Mouse (Mus musculus): ENCODE results near the gene Sqstm1. TPM values are rescaled to one million over a fixed set of nuclear protein-coding genes. Genes with fewer than 3 reads are reported as not detected.

The Sqstm1 gene
- total and polyA plus RNA-seq, 3 experiments, result 187 to 223 TPM; not detected in 1

- TF ChIP-seq MAZ (IDR thresholded peaks at IDR 0.05; ENCODE audit: low read depth, low read length) (no peak), SMC3 (IDR thresholded peaks at IDR 0.05; ENCODE audit: low read depth, low read length) (no peak), ZNF384 (IDR thresholded peaks at IDR 0.05; ENCODE audit: low read depth, low read length) (peak; percentile 57), ZMIZ1 (IDR thresholded peaks at IDR 0.05; ENCODE audit: low read depth, low read length) (0 out of 2 replicates have a peak, but pooled peaks have one; percentile 55)
- H3K27ac ChIP-seq (ENCODE audit: control insufficient read depth, low read depth, low read length), result no peak overlapping the region
- no peak overlapping the region for H3K9ac ChIP-seq (ENCODE audit: control insufficient read depth, low read depth, low read length, poor library complexity, severe bottlenecking)
- H3K4me1 ChIP-seq (ENCODE audit: control insufficient read depth in 1 of 2, insufficient read depth in 2 of 2, low read length in 2 of 2), result no peaks in the 10 kb centered on the region; a peak in 1 of 4 replicates
- H3K79me2 ChIP-seq (ENCODE audit: control insufficient read depth, insufficient read depth, low read length, poor library complexity), result no peaks in the 10 kb centered on the region
- H3K36me3 ChIP-seq (ENCODE audit: control insufficient read depth in 1 of 2, insufficient read depth in 2 of 2, low read length in 2 of 2), result peaks cover 0 to 25% of the 10 kb centered on the region in 2 experiments; a peak in 3 of 4 replicates
- H3K4me3 ChIP-seq (ENCODE audit: control insufficient read depth in 1 of 2, insufficient read depth in 1 of 2, low read depth in 2 of 2, low read length in 2 of 2), result no peak overlapping the region
- H3K9me3 ChIP-seq (replicated peaks; ENCODE audit: insufficient read depth, low read length), result no peaks in the 10 kb centered on the region
- H3K27me3 ChIP-seq (ENCODE audit: control insufficient read depth in 1 of 2, insufficient read depth in 2 of 2, low read length in 2 of 2), result no peaks in the 10 kb centered on the region
- no peak for DNase-seq (ENCODE audit: low read depth, low spot score)
Measured at GRCm38 (mm10) chr11:50198219-50198846, 12.3 kb downstream of the Sqstm1 start.

- no peak overlapping the region for H3K9ac ChIP-seq (ENCODE audit: control insufficient read depth, low read depth, low read length, poor library complexity, severe bottlenecking)
- H3K27ac ChIP-seq (ENCODE audit: control insufficient read depth, low read depth, low read length), result no peak overlapping the region
- no peak for TF ChIP-seq MAX (IDR thresholded peaks at IDR 0.05; ENCODE audit: low read length)
- no peak for TF ChIP-seq SIN3A (IDR thresholded peaks at IDR 0.05; ENCODE audit: low read length)
- no peak for TF ChIP-seq NELFE (IDR thresholded peaks at IDR 0.05; ENCODE audit: low read depth, low read length)
- TF ChIP-seq MAZ (IDR thresholded peaks at IDR 0.05; ENCODE audit: low read depth, low read length), result no peak
- TF ChIP-seq ELF1 (IDR thresholded peaks at IDR 0.05; ENCODE audit: low read depth, low read length), result no peak
- TF ChIP-seq HCFC1 (IDR thresholded peaks at IDR 0.05; ENCODE audit: low read depth, low read length), result no peak
- no peak for TF ChIP-seq E2F4 (IDR thresholded peaks at IDR 0.05; ENCODE audit: borderline replicate concordance, low read depth, low read length)
- TF ChIP-seq ZKSCAN1 (IDR thresholded peaks at IDR 0.05; ENCODE audit: low read depth, low read length), result no peak
- H3K4me1 ChIP-seq (ENCODE audit: control insufficient read depth in 1 of 2, insufficient read depth in 2 of 2, low read length in 2 of 2), result no peaks in the 10 kb centered on the region; a peak in 1 of 4 replicates
- no peaks in the 10 kb centered on the region for H3K9me3 ChIP-seq (replicated peaks; ENCODE audit: insufficient read depth, low read length)
- H3K4me3 ChIP-seq (ENCODE audit: control insufficient read depth in 1 of 2, insufficient read depth in 1 of 2, low read depth in 2 of 2, low read length in 2 of 2), result no peak overlapping the region
- H3K27me3 ChIP-seq (ENCODE audit: control insufficient read depth in 1 of 2, insufficient read depth in 2 of 2, low read length in 2 of 2), result no peaks in the 10 kb centered on the region
- no peak for DNase-seq (ENCODE audit: low read depth, low spot score)
- H3K79me2 ChIP-seq (ENCODE audit: control insufficient read depth, insufficient read depth, low read length, poor library complexity), result no peaks in the 10 kb centered on the region
- peaks cover 0 to 25% of the 10 kb centered on the region in 2 experiments; a peak in 3 of 4 replicates for H3K36me3 ChIP-seq (ENCODE audit: control insufficient read depth in 1 of 2, insufficient read depth in 2 of 2, low read length in 2 of 2)
Measured at GRCm38 (mm10) chr11:50197500-50197899, 13.1 kb downstream of the Sqstm1 start.

- H3K27me3 ChIP-seq (ENCODE audit: control insufficient read depth in 1 of 2, insufficient read depth in 2 of 2, low read length in 2 of 2), result no peaks in the 10 kb centered on the region
- no peak overlapping the region for H3K9ac ChIP-seq (ENCODE audit: control insufficient read depth, low read depth, low read length, poor library complexity, severe bottlenecking)
- H3K79me2 ChIP-seq (ENCODE audit: control insufficient read depth, insufficient read depth, low read length, poor library complexity), result no peaks in the 10 kb centered on the region
- no peak overlapping the region for H3K27ac ChIP-seq (ENCODE audit: control insufficient read depth, low read depth, low read length)
- no peaks in the 10 kb centered on the region for H3K4me1 ChIP-seq (ENCODE audit: control insufficient read depth in 1 of 2, insufficient read depth in 2 of 2, low read length in 2 of 2)
- no peaks in the 10 kb centered on the region; a peak in 1 of 4 replicates for H3K36me3 ChIP-seq (ENCODE audit: control insufficient read depth in 1 of 2, insufficient read depth in 2 of 2, low read length in 2 of 2)
- no peak overlapping the region for H3K4me3 ChIP-seq (ENCODE audit: control insufficient read depth in 1 of 2, insufficient read depth in 1 of 2, low read depth in 2 of 2, low read length in 2 of 2)
- DNase-seq (ENCODE audit: low read depth, low spot score), result no peak
- TF ChIP-seq CTCF (IDR thresholded peaks at IDR 0.05 in 2 of 3, conservative IDR thresholded peaks at IDR 0.05 in 1 of 3; ENCODE audit: control insufficient read depth in 1 of 3, insufficient read depth in 1 of 3, low read depth in 2 of 3, low read length in 3 of 3, poor library complexity in 1 of 3, severe bottlenecking in 1 of 3), result no peak
- no peak for TF ChIP-seq TAL1 (IDR thresholded peaks at IDR 0.05; ENCODE audit: low read length)
- TF ChIP-seq ETS1 (IDR thresholded peaks at IDR 0.05; ENCODE audit: low read depth, low read length), result no peak
- TF ChIP-seq ELF1 (IDR thresholded peaks at IDR 0.05; ENCODE audit: low read depth, low read length), result no peak
- no peak for TF ChIP-seq ZC3H11A (IDR thresholded peaks at IDR 0.05; ENCODE audit: low read depth, low read length)
- no peak for TF ChIP-seq SIN3A (IDR thresholded peaks at IDR 0.05; ENCODE audit: low read length)
- no peak for TF ChIP-seq MYC (IDR thresholded peaks at IDR 0.05; ENCODE audit: low read depth, low read length)
- TF ChIP-seq E2F4 (IDR thresholded peaks at IDR 0.05; ENCODE audit: borderline replicate concordance, low read depth, low read length), result no peak
- TF ChIP-seq NRF1 (IDR thresholded peaks at IDR 0.05; ENCODE audit: insufficient read depth, low read depth, low read length, poor library complexity, severe bottlenecking), result no peak
- TF ChIP-seq RAD21 (IDR thresholded peaks at IDR 0.05; ENCODE audit: low read depth, low read length), result no peak
- H3K9me3 ChIP-seq (replicated peaks; ENCODE audit: insufficient read depth, low read length), result no peaks in the 10 kb centered on the region
Measured at GRCm38 (mm10) chr11:50194793-50195192, 15.8 kb downstream of the Sqstm1 start.

Measured in MEL (cell line).